Mouse (Mus musculus) limb, embryonic 13.5 days (tissue): ENCODE measurements around the gene Adcy3. TPM values are rescaled to one million over a fixed set of nuclear protein-coding genes. Genes with fewer than 3 reads are reported as not detected.

Experiments
- ATAC-seq: fragments of 200-750 bp; cut with Nextera tagmentation; 2 replicates; pipeline ENCODE4 v1.8.0; 2017; ENCODE audit warnings: low read depth, moderate number of reproducible peaks, moderate TSS enrichment; ENCODE audit not compliant: low FRiP score
- H3K27ac ChIP-seq: fragments of 300-500 bp; sonication (generic); 2 replicates; pipeline ENCODE4 v1.5.1; 2015; ENCODE audit warnings: inconsistent platforms, mild to moderate bottlenecking, moderate library complexity
- H3K27me3 ChIP-seq: fragments of 300-500 bp; sonication (generic); 2 replicates; pipeline ENCODE4 v1.6.1; 2015; ENCODE audit warnings: mild to moderate bottlenecking, inconsistent platforms
- H3K36me3 ChIP-seq: fragments of 300-500 bp; sonication (generic); 2 replicates; pipeline ENCODE4 v1.6.1; 2015; ENCODE audit warnings: inconsistent platforms, mild to moderate bottlenecking, moderate library complexity
- H3K4me1 ChIP-seq: fragments of 300-500 bp; sonication (generic); 2 replicates; pipeline ENCODE4 v1.6.1; 2015; ENCODE audit warnings: inconsistent platforms
- H3K4me2 ChIP-seq: fragments of 300-500 bp; sonication (generic); replicated peaks from 2 replicates; pipeline ENCODE4 v1.6.1; 2015; ENCODE audit warnings: inconsistent platforms, mild to moderate bottlenecking, moderate library complexity
- H3K4me3 ChIP-seq: fragments of 300-500 bp; sonication (generic); 2 replicates; pipeline ENCODE4 v1.5.1; 2015; ENCODE audit warnings: moderate library complexity, mild to moderate bottlenecking, inconsistent platforms
- H3K9ac ChIP-seq: fragments of 300-500 bp; sonication (generic); 2 replicates; pipeline ENCODE4 v1.6.1; 2015; ENCODE audit warnings: mild to moderate bottlenecking, inconsistent platforms
- H3K9me3 ChIP-seq: fragments of 300-500 bp; sonication (generic); 2 replicates; pipeline ENCODE4 v1.6.1; 2016; ENCODE audit warnings: inconsistent platforms
- WGBS: fragments of 180-500 bp; shearing (Covaris S2); methylation state at CpG from one replicate; pipeline ENCODE4 v1.1.7; 2015; 5-methylcytosine and 5-hydroxymethylcytosine counted together
- polyA plus RNA-seq: library from polyadenylated mRNA; unstranded; fragments of >200 nt; fragmentation: Nextera tagmentation; extraction: Ambion mirVana; gene quantifications from 2 replicates; pipeline ENCODE4 v1.2.1, GENCODE M21; 2015

Gene Adcy3
- 12.1 and 12.4 TPM in 2 replicates for polyA plus RNA-seq

DNA sequence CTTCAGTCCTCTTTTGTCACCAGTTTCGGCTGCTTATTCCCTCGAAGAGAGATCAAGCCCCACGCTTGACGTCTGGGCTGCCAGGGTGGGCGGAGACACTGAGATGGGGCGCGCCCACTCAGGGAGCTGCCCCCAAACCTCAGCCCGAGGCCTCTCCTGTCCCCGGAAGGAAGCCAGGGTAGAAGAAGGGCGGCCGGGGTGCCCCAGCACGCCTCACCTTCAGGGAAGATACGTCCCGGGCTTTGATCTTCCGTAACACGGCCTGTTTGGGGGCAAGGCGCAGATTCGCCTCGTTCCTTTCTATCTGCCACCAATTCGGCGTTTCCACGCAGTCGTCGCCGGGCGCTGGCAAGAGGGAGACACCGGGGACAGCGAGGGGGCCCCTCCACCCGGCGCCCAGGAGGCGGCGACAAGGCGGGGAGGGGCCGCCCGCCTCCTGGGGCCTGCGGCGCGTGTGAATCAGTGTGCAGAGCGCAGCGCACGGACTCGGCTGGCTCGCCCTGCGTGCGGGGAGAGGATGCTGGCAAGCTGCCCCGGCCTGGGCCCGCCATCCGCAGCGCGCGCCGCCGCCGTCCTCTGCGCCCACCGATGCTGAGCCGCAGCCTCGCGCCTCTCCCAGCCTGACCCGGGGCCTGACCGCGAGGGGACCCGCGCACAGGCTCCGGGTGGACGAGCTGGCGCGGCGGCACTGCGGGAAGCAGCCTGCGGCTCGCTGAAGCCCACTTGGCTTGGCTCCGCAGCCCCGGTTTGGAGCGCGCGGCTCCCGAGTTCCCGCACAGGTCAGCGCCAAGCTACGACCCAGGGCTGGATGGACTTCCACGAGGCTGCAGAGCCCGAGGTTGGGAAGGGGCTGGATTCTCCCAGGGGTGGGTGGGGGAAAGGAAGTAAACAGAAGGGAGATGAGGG, at the start of gene Adcy3:
TSS of gene Adcy3 (plus strand) at position 163 of the 906 bp plus-strand sequence.
- Histone ChIP-seq H3K36me3 (peaks cover 16% of the 10 kb centered on the region), H3K4me2 (peak within 1 kb of the TSS; percentile 83), H3K9ac (peak within 1 kb of the TSS; percentile 82), H3K4me3 (peak within 1 kb of the TSS; percentile 68), H3K9me3 (peaks cover 5% of the 10 kb centered on the region; the same call in 1 of the 2 replicates), H3K27me3 (no peaks in the 10 kb centered on the region), H3K4me1 (peaks cover 34% of the 10 kb centered on the region), H3K27ac (peak within 1 kb of the TSS; percentile 67; the same call in 1 of the 2 replicates)
- peak; percentile 78 for ATAC-seq
- under 1% methylated on average over 81 of the region's 83 CpGs for whole genome bisulfite sequencing

DNA sequence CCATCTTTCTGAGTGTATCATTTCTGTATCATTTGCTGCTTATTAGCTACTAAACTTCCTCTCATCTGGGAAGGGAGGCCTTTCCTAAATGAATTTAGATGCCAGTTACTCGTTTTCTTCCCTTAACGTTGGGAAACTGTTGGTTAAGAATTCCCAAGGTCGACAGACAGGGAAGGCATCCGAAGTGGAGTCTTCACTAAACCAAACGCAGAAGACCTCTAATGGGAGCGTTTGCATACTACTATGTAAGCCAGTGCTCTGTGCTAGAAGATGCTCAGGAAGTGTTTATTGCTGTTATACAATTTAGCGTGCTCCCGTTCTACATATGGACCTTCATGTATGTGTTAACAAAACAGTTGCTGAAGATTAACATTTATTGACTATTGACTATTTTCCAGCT, 49.5 kb upstream of the Adcy3 start:
- Histone ChIP-seq H3K36me3 (peaks cover 31% of the 10 kb centered on the region), H3K4me2 (peak overlapping the region; percentile 69), H3K9ac (no peak overlapping the region; the same call in none of the 2 replicates), H3K9me3 (no peaks in the 10 kb centered on the region), H3K4me3 (peak overlapping the region; percentile 59), H3K27ac (no peak overlapping the region), H3K4me1 (peaks cover 16% of the 10 kb centered on the region), H3K27me3 (no peaks in the 10 kb centered on the region)
- 69% methylated on average over 8 of the region's 8 CpGs for WGBS
- no peak for ATAC-seq

DNA sequence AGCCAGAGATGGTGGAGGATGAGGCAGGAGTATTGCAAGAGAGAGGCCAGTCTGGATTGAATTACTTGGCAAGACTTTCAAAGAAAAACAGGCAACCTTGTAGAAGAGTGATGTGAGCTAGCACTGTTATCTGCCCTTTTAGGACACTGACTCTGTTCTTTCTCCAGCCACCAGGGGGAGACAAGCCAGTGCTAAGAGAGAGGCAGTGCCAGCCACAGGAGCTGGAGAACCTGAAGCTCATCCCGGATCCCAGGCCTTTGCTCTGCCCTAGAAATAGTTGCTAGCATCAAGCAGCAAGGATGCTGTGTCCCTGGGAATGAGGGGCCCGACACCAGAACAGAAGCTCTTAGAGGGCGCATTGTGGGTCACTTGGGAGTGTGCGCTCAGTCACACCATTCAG, 25.5 kb upstream of the Adcy3 start:
- Histone ChIP-seq H3K4me1 (no peaks in the 10 kb centered on the region), H3K9me3 (no peaks in the 10 kb centered on the region), H3K4me3 (no peak overlapping the region), H3K4me2 (no peak overlapping the region), H3K27me3 (no peaks in the 10 kb centered on the region), H3K27ac (no peak overlapping the region), H3K36me3 (peaks cover 70% of the 10 kb centered on the region), H3K9ac (no peak overlapping the region)
- WGBS = 79% methylated on average over 4 of the region's 4 CpGs
- ATAC-seq = no peak; the same call in 1 of the 2 replicates

DNA sequence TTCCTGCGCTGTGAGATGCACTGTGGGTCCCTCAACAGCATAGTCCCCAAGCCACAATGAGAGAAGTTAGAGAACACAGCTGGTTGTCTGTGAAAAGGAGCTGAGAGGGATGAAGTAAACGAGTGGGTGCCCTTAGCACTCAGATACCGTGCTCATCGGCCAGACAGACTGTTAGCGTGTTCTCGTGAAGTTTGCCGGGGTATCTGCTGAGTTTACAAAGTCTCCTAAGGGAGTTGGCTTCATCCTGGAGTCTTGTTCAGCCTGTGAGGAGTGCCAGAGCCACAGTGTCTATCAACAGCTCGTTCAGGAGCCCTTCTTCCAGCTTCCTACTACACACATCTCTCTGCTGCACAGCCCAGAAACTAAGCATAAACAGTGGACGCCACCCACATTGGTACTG, 16.8 kb upstream of the Adcy3 start:
- Histone ChIP-seq H3K4me2 (no peak overlapping the region), H3K9me3 (no peaks in the 10 kb centered on the region), H3K36me3 (peaks cover 4% of the 10 kb centered on the region), H3K9ac (0 out of 2 replicates have a peak overlapping the region, but pooled peaks have one; percentile 31), H3K4me1 (no peaks in the 10 kb centered on the region), H3K4me3 (no peak overlapping the region), H3K27me3 (no peaks in the 10 kb centered on the region), H3K27ac (no peak overlapping the region)
- 83% methylated on average over 9 of the region's 9 CpGs for WGBS
- no peak for ATAC-seq

DNA sequence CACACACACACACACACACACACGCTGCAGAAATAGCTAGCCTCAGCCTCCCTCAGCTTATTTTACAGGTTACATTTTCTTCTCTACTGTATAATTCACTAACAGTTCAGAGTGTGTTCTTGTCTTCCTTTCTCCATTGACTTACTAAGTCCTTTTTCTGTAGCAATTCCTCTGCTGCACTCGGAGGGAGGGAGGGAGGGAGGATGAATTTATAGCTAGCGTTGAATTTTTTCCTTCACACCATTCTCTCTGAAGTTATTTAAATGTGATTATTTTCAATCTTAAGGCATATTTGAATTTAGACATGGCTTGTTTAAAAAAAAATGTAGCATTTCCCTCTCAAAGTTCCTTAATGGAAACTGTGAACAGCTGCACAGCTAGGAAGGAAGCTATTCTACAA, 15.8 kb upstream of the Adcy3 start:
- H3K9me3 ChIP-seq = no peaks in the 10 kb centered on the region

DNA sequence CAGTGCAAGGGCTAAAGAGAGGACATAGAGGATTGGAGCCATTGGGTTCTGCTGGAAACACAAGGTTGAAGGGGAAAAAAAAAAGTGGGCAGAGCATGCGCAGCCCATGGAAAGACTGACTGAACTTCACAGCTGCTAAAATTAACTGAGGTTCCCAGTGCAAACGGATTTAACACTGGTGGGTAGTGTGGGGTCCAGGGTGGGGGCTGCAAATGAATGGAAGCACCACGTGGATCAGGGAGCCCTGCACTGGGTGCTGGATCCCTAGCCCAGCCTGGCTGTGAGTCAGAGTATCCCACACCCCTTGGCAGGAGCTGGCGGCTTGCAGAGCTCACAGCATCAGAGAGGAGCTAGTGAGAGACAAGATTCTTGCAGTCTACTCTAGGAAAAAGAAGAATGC, 15.3 kb upstream of the Adcy3 start:
- WGBS = 60% methylated on average over 4 of the region's 4 CpGs
- Histone ChIP-seq H3K36me3 (peaks cover 4% of the 10 kb centered on the region), H3K9me3 (no peaks in the 10 kb centered on the region), H3K27ac (no peak overlapping the region), H3K4me3 (no peak overlapping the region), H3K4me1 (no peaks in the 10 kb centered on the region), H3K27me3 (no peaks in the 10 kb centered on the region), H3K4me2 (no peak overlapping the region), H3K9ac (no peak overlapping the region)
- peak; percentile 44 for ATAC-seq

More for the DNA sequence above, 15.8 kb upstream of the Adcy3 start:
- Histone ChIP-seq H3K4me1 (no peaks in the 10 kb centered on the region), H3K27me3 (no peaks in the 10 kb centered on the region), H3K27ac (no peak overlapping the region), H3K4me2 (no peak overlapping the region), H3K4me3 (no peak overlapping the region), H3K36me3 (peaks cover 4% of the 10 kb centered on the region), H3K9ac (no peak overlapping the region)
- ATAC-seq = no peak
- 73% methylated on average over 3 of the region's 3 CpGs for WGBS

DNA sequence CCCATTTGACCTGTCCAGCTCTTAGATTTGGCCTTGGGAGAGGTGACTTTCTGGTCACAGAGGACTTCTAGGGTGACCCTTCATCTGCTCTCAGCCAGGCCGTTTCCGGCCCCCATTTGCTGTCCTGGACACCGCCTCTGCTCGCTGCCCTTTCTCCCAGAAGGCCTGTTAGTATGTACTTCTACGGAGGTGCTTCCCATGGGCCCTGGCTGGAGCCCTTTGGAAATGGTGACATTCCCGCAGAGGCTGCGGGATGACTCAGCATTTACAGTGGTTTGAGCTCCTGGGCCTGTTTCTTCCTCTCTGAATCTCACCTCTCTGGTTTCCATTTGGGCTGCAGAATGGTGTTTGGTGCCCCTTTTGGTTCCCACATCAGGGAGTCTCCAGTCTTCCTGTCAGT, 5.6 kb upstream of the Adcy3 start:
- WGBS = 67% methylated on average over 7 of the region's 7 CpGs
- H3K9me3 ChIP-seq = peaks cover 5% of the 10 kb centered on the region; the same call in 1 of the 2 replicates

DNA sequence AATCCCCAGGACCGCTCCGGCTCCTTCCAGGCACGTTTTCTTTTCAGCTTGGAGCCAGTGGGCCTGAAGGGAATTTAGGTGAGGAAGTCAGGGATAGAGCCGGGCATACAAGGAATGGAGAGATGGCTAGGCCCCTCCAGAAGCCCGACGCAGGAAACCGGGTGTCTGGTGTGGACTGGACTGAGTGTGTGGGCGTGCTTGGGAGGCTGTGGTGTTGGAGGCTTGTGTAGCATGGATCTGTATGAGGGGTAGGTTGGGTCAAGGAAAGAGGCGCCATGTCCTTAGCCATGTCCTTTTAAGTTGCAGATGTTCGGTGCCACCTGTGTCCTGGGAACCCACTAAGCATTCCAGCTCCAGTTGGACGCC, 927 bp downstream of the Adcy3 start:
- ATAC-seq = peak; percentile 30; the same call in 1 of the 2 replicates
- 25% methylated on average over 11 of the region's 11 CpGs for WGBS

More for the DNA sequence above, 5.6 kb upstream of the Adcy3 start:
- no peak overlapping the region for H3K4me3 ChIP-seq
- no peaks in the 10 kb centered on the region for H3K36me3 ChIP-seq
- H3K9ac ChIP-seq = no peak overlapping the region
- no peaks in the 10 kb centered on the region for H3K27me3 ChIP-seq
- H3K4me2 ChIP-seq = no peak overlapping the region
- H3K4me1 ChIP-seq = no peaks in the 10 kb centered on the region
- ATAC-seq = no peak
- no peak overlapping the region for H3K27ac ChIP-seq

DNA sequence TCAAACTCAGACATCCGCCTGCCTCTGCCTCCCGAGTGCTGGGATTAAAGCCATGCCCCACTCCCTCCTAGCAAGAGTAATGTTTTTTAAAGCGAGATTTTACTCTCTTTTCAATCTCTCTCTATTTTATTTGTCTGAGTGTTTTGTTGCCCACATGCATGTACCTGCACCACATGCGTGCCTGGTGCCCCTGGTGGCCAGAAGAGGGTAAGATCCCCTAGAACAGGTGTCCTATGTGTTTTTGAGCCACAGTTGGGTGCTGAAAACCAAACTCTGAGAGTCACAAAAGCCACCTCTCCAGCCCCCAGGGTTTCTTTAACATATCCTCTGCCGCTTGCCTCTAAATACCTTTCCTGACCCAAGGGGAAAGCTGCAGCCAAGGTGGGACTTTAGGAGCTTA, 10.3 kb downstream of the Adcy3 start:
- Histone ChIP-seq H3K4me3 (no peak overlapping the region), H3K9me3 (no peaks in the 10 kb centered on the region), H3K27me3 (no peaks in the 10 kb centered on the region), H3K27ac (no peak overlapping the region), H3K36me3 (peaks cover 34% of the 10 kb centered on the region), H3K4me2 (no peak overlapping the region), H3K4me1 (no peaks in the 10 kb centered on the region; the same call in 1 of the 2 replicates), H3K9ac (no peak overlapping the region)
- ATAC-seq = no peak
- 94% methylated on average over 5 of the region's 5 CpGs for WGBS

More for the DNA sequence above, 927 bp downstream of the Adcy3 start:
- Histone ChIP-seq H3K4me2 (peak overlapping the region; percentile 83), H3K9me3 (peaks cover 5% of the 10 kb centered on the region; the same call in 1 of the 2 replicates), H3K27me3 (no peaks in the 10 kb centered on the region), H3K4me3 (peak overlapping the region; percentile 68), H3K27ac (no peak overlapping the region; the same call in 1 of the 2 replicates), H3K36me3 (peaks cover 16% of the 10 kb centered on the region), H3K4me1 (peaks cover 34% of the 10 kb centered on the region), H3K9ac (peak overlapping the region; percentile 82)

DNA sequence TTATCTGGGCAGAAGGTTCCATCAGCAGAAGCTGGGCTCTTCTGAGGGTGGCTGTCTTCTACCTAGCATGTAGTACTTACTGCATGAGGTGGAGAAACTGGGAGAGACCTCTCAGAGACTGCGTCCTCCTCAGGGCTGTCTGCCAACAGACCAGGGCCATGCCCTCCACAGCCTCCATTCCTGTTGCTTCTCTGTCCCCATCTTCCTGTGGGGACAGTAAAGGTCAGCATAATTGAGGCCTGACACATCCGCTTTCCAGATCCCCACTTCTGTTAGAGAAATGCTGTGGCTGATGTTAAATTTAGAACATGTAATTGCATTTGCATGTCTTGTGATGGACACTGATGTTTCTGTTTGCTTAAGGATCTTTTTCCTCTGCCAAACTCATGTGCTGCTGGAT, 18.0 kb downstream of the Adcy3 start:
- Histone ChIP-seq H3K9me3 (no peaks in the 10 kb centered on the region), H3K36me3 (peaks cover 6% of the 10 kb centered on the region), H3K4me1 (no peaks in the 10 kb centered on the region), H3K27ac (no peak overlapping the region), H3K9ac (no peak overlapping the region), H3K4me3 (no peak overlapping the region), H3K4me2 (no peak overlapping the region), H3K27me3 (no peaks in the 10 kb centered on the region)
- ATAC-seq = no peak
- WGBS = 82% methylated on average over 2 of the region's 2 CpGs

DNA sequence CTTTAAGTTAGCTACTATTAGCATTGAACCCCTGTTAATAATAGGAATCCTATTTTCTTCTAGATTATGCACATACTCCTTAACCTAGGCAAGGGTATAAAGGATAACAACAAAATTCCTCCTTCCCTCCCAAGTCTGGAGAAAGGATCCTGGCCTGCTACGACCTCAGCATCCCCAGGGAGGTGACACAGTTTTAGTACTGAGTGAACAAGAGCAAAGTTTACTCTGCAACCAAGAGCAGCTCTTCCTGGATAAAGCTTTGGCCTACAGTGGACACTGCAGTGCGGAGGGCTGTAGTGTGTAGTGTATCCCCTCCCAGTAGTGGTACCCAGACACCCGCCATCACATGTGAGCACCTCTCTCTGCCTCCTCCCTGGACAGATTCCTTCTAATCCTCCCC, 19.1 kb downstream of the Adcy3 start:
- no peaks in the 10 kb centered on the region for H3K9me3 ChIP-seq
- H3K36me3 ChIP-seq = no peaks in the 10 kb centered on the region; the same call in 1 of the 2 replicates
- H3K27me3 ChIP-seq = no peaks in the 10 kb centered on the region
- 95% methylated on average over 3 of the region's 3 CpGs for WGBS
- H3K4me3 ChIP-seq = no peak overlapping the region
- H3K4me2 ChIP-seq = no peak overlapping the region
- H3K9ac ChIP-seq = no peak overlapping the region
- no peak overlapping the region for H3K27ac ChIP-seq
- ATAC-seq = no peak
- no peaks in the 10 kb centered on the region for H3K4me1 ChIP-seq

DNA sequence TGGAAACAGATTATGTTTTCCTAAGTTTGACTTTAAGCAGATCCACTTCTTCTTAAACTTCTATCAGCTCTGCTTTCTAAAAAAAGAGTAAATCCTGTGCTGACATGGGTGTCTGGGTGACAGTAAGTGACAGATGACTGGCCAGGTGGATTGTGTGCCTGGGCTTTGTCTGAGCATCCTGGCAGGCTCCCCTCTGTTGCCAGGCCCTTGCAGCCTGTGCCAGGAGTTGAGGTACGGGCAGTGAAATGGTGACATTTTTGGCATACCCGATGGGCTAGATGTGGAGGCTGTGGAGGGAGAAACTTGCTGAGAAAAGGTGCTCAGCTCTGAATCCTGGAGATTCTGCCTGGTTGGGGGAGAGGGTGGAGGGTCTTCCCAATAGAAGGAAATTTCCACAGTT, 24.6 kb downstream of the Adcy3 start:
- ATAC-seq = no peak
- Histone ChIP-seq H3K4me2 (no peak overlapping the region), H3K4me1 (peaks cover 8% of the 10 kb centered on the region; the same call in 1 of the 2 replicates), H3K9me3 (no peaks in the 10 kb centered on the region), H3K36me3 (no peaks in the 10 kb centered on the region; the same call in 1 of the 2 replicates), H3K27ac (no peak overlapping the region), H3K27me3 (no peaks in the 10 kb centered on the region), H3K4me3 (no peak overlapping the region), H3K9ac (no peak overlapping the region)
- 80% methylated on average over 2 of the region's 2 CpGs for WGBS
